Mouse (Mus musculus): Measurements from ENCODE around the gene Gm49394. TPM values are rescaled to one million over a fixed set of nuclear protein-coding genes. Genes with fewer than 3 reads are reported as not detected.

Gm49394 gene
- polyA plus RNA-seq, 1 experiment from 2014 or later: not detected

DNA sequence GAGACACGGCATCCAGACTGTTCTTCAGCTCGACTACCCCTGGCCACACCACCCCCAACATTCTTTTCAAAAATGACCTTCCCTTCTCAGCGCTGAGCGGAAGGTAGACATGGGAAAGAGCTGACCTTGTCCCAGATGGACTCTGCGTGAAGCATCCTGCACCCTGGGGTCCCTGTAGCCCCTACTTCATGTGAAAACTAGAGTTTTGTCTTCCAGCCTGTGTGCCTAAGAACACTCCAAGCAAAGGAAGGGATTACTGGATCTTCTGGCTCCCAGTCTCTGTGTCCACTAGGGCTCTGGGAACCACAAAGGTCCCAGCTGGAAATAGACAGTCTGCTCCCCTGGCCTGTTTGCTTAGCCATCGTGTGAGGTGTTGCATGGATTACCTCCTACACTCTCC lies 5.4 kb upstream of the Gm49394 start:
- DNase-seq: no peak
- no peak overlapping the region for H3K4me3 ChIP-seq (ENCODE audit: low read depth, low read length)
- H3K9ac ChIP-seq: no peak overlapping the region
- WGBS: 63% methylated on average over 6 of the region's 6 CpGs
- H3K4me2 ChIP-seq: no peak overlapping the region
- H3K36me3 ChIP-seq (ENCODE audit: insufficient read depth): no peaks in the 10 kb centered on the region
- no peak overlapping the region for H3K27ac ChIP-seq (ENCODE audit: low read depth)
- peak; percentile 39; the same call in 1 of the 2 replicates for ATAC-seq (ENCODE audit: insufficient read depth)
- TF ChIP-seq CTCF (IDR thresholded peaks at IDR 0.05; ENCODE audit: low read depth): no peak
- H3K4me1 ChIP-seq (ENCODE audit: insufficient read depth): no peaks in the 10 kb centered on the region
- no peaks in the 10 kb centered on the region for H3K27me3 ChIP-seq (ENCODE audit: insufficient read depth, low read length)
- H3K9me3 ChIP-seq (ENCODE audit: low read depth, low read length): peaks cover 12% of the 10 kb centered on the region

- DNase-seq (peak; percentile 87), ATAC-seq (ENCODE audit: insufficient read depth) (no peak)
- 0 out of 2 replicates have a peak, but pooled peaks cover 6% of the 10 kb centered on the region for H3K36me3 ChIP-seq (ENCODE audit: insufficient read depth)
- 9% methylated on average over 4 of the region's 4 CpGs for WGBS
- no peak overlapping the region for H3K27ac ChIP-seq (ENCODE audit: low read depth)
- H3K9me3 ChIP-seq (ENCODE audit: low read depth, low read length): peaks cover 23% of the 10 kb centered on the region
- no peaks in the 10 kb centered on the region for H3K27me3 ChIP-seq (ENCODE audit: insufficient read depth, low read length)
- peak; percentile 85 for TF ChIP-seq CTCF (IDR thresholded peaks at IDR 0.05; ENCODE audit: low read depth)
- no peak overlapping the region for H3K4me3 ChIP-seq (ENCODE audit: low read depth, low read length)
- no peaks in the 10 kb centered on the region for H3K4me1 ChIP-seq (ENCODE audit: insufficient read depth)
- no peak overlapping the region for H3K9ac ChIP-seq
- H3K4me2 ChIP-seq: no peak overlapping the region
Measured at GRCm38 (mm10) chr7:142672120-142672519, 2.4 kb upstream of the Gm49394 start.

DNA sequence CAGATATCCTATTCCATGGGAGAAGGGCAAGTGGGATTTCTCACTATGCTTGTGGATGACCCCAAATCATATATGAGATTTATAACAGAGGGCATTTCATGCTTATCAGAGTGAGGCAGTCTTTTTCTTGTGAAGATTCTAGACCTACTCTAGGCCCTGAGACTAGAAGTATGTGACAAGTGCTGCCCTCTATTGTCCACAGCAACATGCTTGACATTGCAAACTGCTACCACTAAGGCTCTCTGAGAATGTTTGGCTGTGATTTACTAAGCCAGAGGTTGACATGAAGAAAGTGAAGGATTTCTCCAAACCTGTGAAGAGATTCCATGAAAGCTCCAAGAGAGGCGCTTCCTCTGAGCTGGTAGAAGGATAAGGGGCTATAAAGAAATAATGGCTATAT lies 1.3 kb upstream of the Gm49394 start:
- no peak for DNase-seq
- Histone ChIP-seq H3K27me3 (ENCODE audit: insufficient read depth, low read length) (peaks cover 2% of the 10 kb centered on the region; the same call in 1 of the 2 replicates), H3K27ac (ENCODE audit: low read depth) (no peak overlapping the region), H3K36me3 (ENCODE audit: insufficient read depth) (0 out of 2 replicates have a peak, but pooled peaks cover 6% of the 10 kb centered on the region), H3K9ac (no peak overlapping the region), H3K4me2 (no peak overlapping the region), H3K4me1 (ENCODE audit: insufficient read depth) (no peaks in the 10 kb centered on the region), H3K4me3 (ENCODE audit: low read depth, low read length) (no peak overlapping the region), H3K9me3 (ENCODE audit: low read depth, low read length) (peaks cover 23% of the 10 kb centered on the region)
- no peak for ATAC-seq (ENCODE audit: insufficient read depth)
- no peak for TF ChIP-seq CTCF (IDR thresholded peaks at IDR 0.05; ENCODE audit: low read depth)
- WGBS: 91% methylated on average over 1 of the region's 1 CpGs

- Histone ChIP-seq H3K36me3 (ENCODE audit: insufficient read depth) (0 out of 2 replicates have a peak, but pooled peaks cover 6% of the 10 kb centered on the region), H3K27me3 (ENCODE audit: insufficient read depth, low read length) (peaks cover 29% of the 10 kb centered on the region), H3K9me3 (ENCODE audit: low read depth, low read length) (peaks cover 23% of the 10 kb centered on the region), H3K9ac (no peak overlapping the region), H3K4me1 (ENCODE audit: insufficient read depth) (no peaks in the 10 kb centered on the region), H3K4me2 (no peak overlapping the region), H3K4me3 (ENCODE audit: low read depth, low read length) (no peak overlapping the region), H3K27ac (ENCODE audit: low read depth) (no peak overlapping the region)
- 100% methylated on average over 1 of the region's 1 CpGs for WGBS
- no peak for DNase-seq
- ATAC-seq (ENCODE audit: insufficient read depth): no peak
- TF ChIP-seq CTCF (IDR thresholded peaks at IDR 0.05; ENCODE audit: low read depth): no peak
Measured at GRCm38 (mm10) chr7:142668328-142668727, 1.4 kb downstream of the Gm49394 start.

- no peak for DNase-seq
- ATAC-seq (ENCODE audit: insufficient read depth): no peak
- H3K27me3 ChIP-seq (ENCODE audit: insufficient read depth, low read length): peaks cover 37% of the 10 kb centered on the region
- WGBS: 94% methylated on average over 18 of the region's 18 CpGs
- no peak overlapping the region for H3K4me2 ChIP-seq
- no peak for TF ChIP-seq CTCF (IDR thresholded peaks at IDR 0.05; ENCODE audit: low read depth)
- H3K4me3 ChIP-seq (ENCODE audit: low read depth, low read length): no peak overlapping the region
- H3K9me3 ChIP-seq (ENCODE audit: low read depth, low read length): peaks cover 23% of the 10 kb centered on the region
- H3K27ac ChIP-seq (ENCODE audit: low read depth): no peak overlapping the region; the same call in 1 of the 2 replicates
- H3K4me1 ChIP-seq (ENCODE audit: insufficient read depth): no peaks in the 10 kb centered on the region
- no peak overlapping the region for H3K9ac ChIP-seq
- 0 out of 2 replicates have a peak, but pooled peaks cover 6% of the 10 kb centered on the region for H3K36me3 ChIP-seq (ENCODE audit: insufficient read depth)
Measured at GRCm38 (mm10) chr7:142667521-142667920, 2.2 kb downstream of the Gm49394 start.

DNA sequence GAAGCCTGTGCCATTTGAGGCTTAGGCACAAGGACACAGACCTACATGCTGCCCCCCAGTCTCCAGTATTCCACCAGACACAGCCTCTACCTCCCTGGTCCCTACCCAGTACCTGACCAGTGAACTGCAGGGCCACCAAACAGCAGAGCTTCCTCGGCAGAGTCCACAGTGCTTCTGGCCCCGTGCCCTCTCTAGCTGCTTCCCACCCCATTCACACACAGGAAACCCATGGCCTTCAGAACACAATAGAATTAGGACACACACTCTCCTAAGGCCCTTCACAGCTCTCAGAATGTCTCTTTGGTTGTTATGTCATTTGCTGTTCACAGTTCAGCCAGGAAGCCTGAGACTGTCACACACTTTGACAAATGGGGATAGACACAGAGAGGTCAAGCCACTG lies 3.1 kb downstream of the Gm49394 start, which contains the start of gene Igf2:
TSS of gene Igf2 (minus strand) at position 158 of the 400 bp plus-strand sequence.
- Histone ChIP-seq H3K4me3 (ENCODE audit: low read depth, low read length) (no peak within 1 kb of the TSS), H3K27ac (ENCODE audit: low read depth) (no peak within 1 kb of the TSS; the same call in 1 of the 2 replicates), H3K27me3 (ENCODE audit: insufficient read depth, low read length) (peaks cover 44% of the 10 kb centered on the region), H3K9ac (no peak within 1 kb of the TSS), H3K9me3 (ENCODE audit: low read depth, low read length) (peaks cover 23% of the 10 kb centered on the region), H3K4me1 (ENCODE audit: insufficient read depth) (no peaks in the 10 kb centered on the region), H3K4me2 (no peak within 1 kb of the TSS), H3K36me3 (ENCODE audit: insufficient read depth) (0 out of 2 replicates have a peak, but pooled peaks cover 6% of the 10 kb centered on the region)
- no peak for TF ChIP-seq CTCF (IDR thresholded peaks at IDR 0.05; ENCODE audit: low read depth)
- no peak for ATAC-seq (ENCODE audit: insufficient read depth)
- WGBS: 48% methylated on average over 2 of the region's 2 CpGs
- DNase-seq: no peak

- Histone ChIP-seq H3K27me3 (ENCODE audit: insufficient read depth, low read length) (peaks cover 50% of the 10 kb centered on the region), H3K9ac (no peak overlapping the region), H3K36me3 (ENCODE audit: insufficient read depth) (0 out of 2 replicates have a peak, but pooled peaks cover 6% of the 10 kb centered on the region), H3K4me3 (ENCODE audit: low read depth, low read length) (no peak overlapping the region), H3K4me2 (no peak overlapping the region), H3K9me3 (ENCODE audit: low read depth, low read length) (peaks cover 19% of the 10 kb centered on the region), H3K27ac (ENCODE audit: low read depth) (no peak overlapping the region), H3K4me1 (ENCODE audit: insufficient read depth) (no peaks in the 10 kb centered on the region)
- ATAC-seq (ENCODE audit: insufficient read depth): no peak
- DNase-seq: no peak
- TF ChIP-seq CTCF (IDR thresholded peaks at IDR 0.05; ENCODE audit: low read depth): no peak
- WGBS: 71% methylated on average over 4 of the region's 4 CpGs
Measured at GRCm38 (mm10) chr7:142666109-142666508, 3.6 kb downstream of the Gm49394 start.
